Mouse (Mus musculus): ENCODE measurements around the gene Slc16a7. TPM values are rescaled to one million over a fixed set of nuclear protein-coding genes. Genes with fewer than 3 reads are reported as not detected.

Slc16a7 gene
- total and polyA plus RNA-seq, 2 experiments from 2014 or later: 3.3 to 9.2 TPM

- Histone ChIP-seq H3K27ac (ENCODE audit: low read depth) (no peak overlapping the region), H3K4me1 (ENCODE audit: control insufficient read depth, insufficient read depth) (no peaks in the 10 kb centered on the region), H3K4me3 (ENCODE audit: low read depth, low read length) (no peak overlapping the region), H3K27me3 (ENCODE audit: control insufficient read depth, insufficient read depth, low read length) (no peaks in the 10 kb centered on the region), H3K36me3 (replicated peaks; ENCODE audit: control insufficient read depth, insufficient read depth, low read length) (no peaks in the 10 kb centered on the region), H3K9me3 (replicated peaks; ENCODE audit: control insufficient read depth, low read length) (no peaks in the 10 kb centered on the region), H3K4me2 (ENCODE audit: low read depth, low read length) (no peak overlapping the region), H3K9ac (replicated peaks; ENCODE audit: low read depth, low read length) (no peak overlapping the region)
- TF ChIP-seq EP300 (IDR thresholded peaks at IDR 0.05; ENCODE audit: low read depth) (no peak), CTCF (IDR thresholded peaks at IDR 0.05; ENCODE audit: low read depth) (no peak)
- WGBS: 77% methylated on average over 7 of the region's 7 CpGs
- no peak for DNase-seq (ENCODE audit: low spot score)
- ATAC-seq (ENCODE audit: insufficient read depth, low read depth): no peak
Observed at GRCm38 (mm10) chr10:125358479-125358878, 30.8 kb downstream of the Slc16a7 start.

GRCm38 (mm10) chr10:125352805-125353204 is 36.5 kb downstream of the Slc16a7 start:
- H3K9me3 ChIP-seq (replicated peaks; ENCODE audit: control insufficient read depth, low read length): 0 out of 2 replicates have a peak, but pooled peaks cover 6% of the 10 kb centered on the region
- H3K27ac ChIP-seq (ENCODE audit: low read depth): no peak overlapping the region
- H3K4me2 ChIP-seq (ENCODE audit: low read depth, low read length): no peak overlapping the region
- DNase-seq (ENCODE audit: low spot score) (no peak), ATAC-seq (ENCODE audit: insufficient read depth, low read depth) (no peak)
- no peaks in the 10 kb centered on the region for H3K27me3 ChIP-seq (ENCODE audit: control insufficient read depth, insufficient read depth, low read length)
- H3K36me3 ChIP-seq (replicated peaks; ENCODE audit: control insufficient read depth, insufficient read depth, low read length): no peaks in the 10 kb centered on the region
- no peak overlapping the region for H3K9ac ChIP-seq (replicated peaks; ENCODE audit: low read depth, low read length)
- no peak overlapping the region for H3K4me3 ChIP-seq (ENCODE audit: low read depth, low read length)
- 82% methylated on average over 7 of the region's 7 CpGs for WGBS
- TF ChIP-seq CTCF (IDR thresholded peaks at IDR 0.05; ENCODE audit: low read depth): no peak
- TF ChIP-seq EP300 (IDR thresholded peaks at IDR 0.05; ENCODE audit: low read depth): no peak
- no peaks in the 10 kb centered on the region for H3K4me1 ChIP-seq (ENCODE audit: control insufficient read depth, insufficient read depth)

GRCm38 (mm10) chr10:125348171-125348570 is 41.1 kb downstream of the Slc16a7 start:
- H3K9me3 ChIP-seq (replicated peaks; ENCODE audit: control insufficient read depth, low read length): 0 out of 2 replicates have a peak, but pooled peaks cover 6% of the 10 kb centered on the region
- no peak overlapping the region for H3K9ac ChIP-seq (replicated peaks; ENCODE audit: low read depth, low read length)
- H3K36me3 ChIP-seq (replicated peaks; ENCODE audit: control insufficient read depth, insufficient read depth, low read length): no peaks in the 10 kb centered on the region
- H3K4me3 ChIP-seq (ENCODE audit: low read depth, low read length): no peak overlapping the region
- peaks cover 11% of the 10 kb centered on the region; the same call in 1 of the 2 replicates for H3K4me1 ChIP-seq (ENCODE audit: control insufficient read depth, insufficient read depth)
- TF ChIP-seq EP300 (IDR thresholded peaks at IDR 0.05; ENCODE audit: low read depth) (no peak), CTCF (IDR thresholded peaks at IDR 0.05; ENCODE audit: low read depth) (no peak)
- ATAC-seq (ENCODE audit: insufficient read depth, low read depth) (no peak), DNase-seq (ENCODE audit: low spot score) (no peak)
- H3K4me2 ChIP-seq (ENCODE audit: low read depth, low read length): no peak overlapping the region
- WGBS: 69% methylated on average over 3 of the region's 3 CpGs
- no peaks in the 10 kb centered on the region for H3K27me3 ChIP-seq (ENCODE audit: control insufficient read depth, insufficient read depth, low read length)
- H3K27ac ChIP-seq (ENCODE audit: low read depth): no peak overlapping the region

- ATAC-seq (ENCODE audit: insufficient read depth, low read depth) (no peak), DNase-seq (ENCODE audit: low spot score) (no peak)
- H3K36me3 ChIP-seq (replicated peaks; ENCODE audit: control insufficient read depth, insufficient read depth, low read length): no peaks in the 10 kb centered on the region
- no peak for TF ChIP-seq EP300 (IDR thresholded peaks at IDR 0.05; ENCODE audit: low read depth)
- no peak for TF ChIP-seq CTCF (IDR thresholded peaks at IDR 0.05; ENCODE audit: low read depth)
- no peak overlapping the region for H3K4me3 ChIP-seq (ENCODE audit: low read depth, low read length)
- 0 out of 2 replicates have a peak, but pooled peaks cover 6% of the 10 kb centered on the region for H3K9me3 ChIP-seq (replicated peaks; ENCODE audit: control insufficient read depth, low read length)
- no peak overlapping the region for H3K9ac ChIP-seq (replicated peaks; ENCODE audit: low read depth, low read length)
- H3K27me3 ChIP-seq (ENCODE audit: control insufficient read depth, insufficient read depth, low read length): no peaks in the 10 kb centered on the region
- WGBS: 30% methylated on average over 6 of the region's 6 CpGs
- no peak overlapping the region for H3K4me2 ChIP-seq (ENCODE audit: low read depth, low read length)
- H3K27ac ChIP-seq (ENCODE audit: low read depth): no peak overlapping the region
- peaks cover 11% of the 10 kb centered on the region; the same call in 1 of the 2 replicates for H3K4me1 ChIP-seq (ENCODE audit: control insufficient read depth, insufficient read depth)
Observed at GRCm38 (mm10) chr10:125347149-125347548, 42.1 kb downstream of the Slc16a7 start.

- Histone ChIP-seq H3K9me3 (replicated peaks; ENCODE audit: control insufficient read depth, low read length) (0 out of 2 replicates have a peak, but pooled peaks cover 6% of the 10 kb centered on the region), H3K4me1 (ENCODE audit: control insufficient read depth, insufficient read depth) (peaks cover 11% of the 10 kb centered on the region; the same call in 1 of the 2 replicates), H3K36me3 (replicated peaks; ENCODE audit: control insufficient read depth, insufficient read depth, low read length) (no peaks in the 10 kb centered on the region), H3K4me2 (ENCODE audit: low read depth, low read length) (no peak overlapping the region), H3K27me3 (ENCODE audit: control insufficient read depth, insufficient read depth, low read length) (no peaks in the 10 kb centered on the region), H3K4me3 (ENCODE audit: low read depth, low read length) (no peak overlapping the region), H3K9ac (replicated peaks; ENCODE audit: low read depth, low read length) (no peak overlapping the region), H3K27ac (ENCODE audit: low read depth) (no peak overlapping the region)
- TF ChIP-seq EP300 (IDR thresholded peaks at IDR 0.05; ENCODE audit: low read depth) (no peak), CTCF (IDR thresholded peaks at IDR 0.05; ENCODE audit: low read depth) (no peak)
- DNase-seq (ENCODE audit: low spot score) (no peak), ATAC-seq (ENCODE audit: insufficient read depth, low read depth) (no peak)
- WGBS: 82% methylated on average over 4 of the region's 4 CpGs
Observed at GRCm38 (mm10) chr10:125346364-125346763, 42.9 kb downstream of the Slc16a7 start.

GRCm38 (mm10) chr10:125345583-125345982 is 43.7 kb downstream of the Slc16a7 start:
- Histone ChIP-seq H3K4me2 (ENCODE audit: low read depth, low read length) (no peak overlapping the region), H3K27ac (ENCODE audit: low read depth) (peak overlapping the region; percentile 33), H3K27me3 (ENCODE audit: control insufficient read depth, insufficient read depth, low read length) (no peaks in the 10 kb centered on the region), H3K9me3 (replicated peaks; ENCODE audit: control insufficient read depth, low read length) (0 out of 2 replicates have a peak, but pooled peaks cover 6% of the 10 kb centered on the region), H3K4me3 (ENCODE audit: low read depth, low read length) (no peak overlapping the region), H3K4me1 (ENCODE audit: control insufficient read depth, insufficient read depth) (peaks cover 11% of the 10 kb centered on the region; the same call in 1 of the 2 replicates), H3K9ac (replicated peaks; ENCODE audit: low read depth, low read length) (no peak overlapping the region), H3K36me3 (replicated peaks; ENCODE audit: control insufficient read depth, insufficient read depth, low read length) (no peaks in the 10 kb centered on the region)
- TF ChIP-seq CTCF (IDR thresholded peaks at IDR 0.05; ENCODE audit: low read depth): no peak
- no peak for TF ChIP-seq EP300 (IDR thresholded peaks at IDR 0.05; ENCODE audit: low read depth)
- 35% methylated on average over 1 of the region's 1 CpGs for WGBS
- no peak for DNase-seq (ENCODE audit: low spot score)
- ATAC-seq (ENCODE audit: insufficient read depth, low read depth): no peak
